Mouse (Mus musculus) cerebellum, postnatal 4 days (tissue): ENCODE results near the gene Mapk3.
"Not testable (repeated sequence)": the region's sequence is repeated elsewhere in the genome, so short reads cannot be mapped to it uniquely, and the experiment has no call there.

Experiments
- DNase-seq, 2 experiments: peaks; one replicate each; pipeline ENCODE4 v3.0.0; 2022; ENCODE audit warnings: low spot score in 2 of 2, mixed read lengths in 1 of 2

Gene Mapk3

GRCm38 (mm10) chr7:126759050-126759671 lies at the start of gene Mapk3:
Gene Mapk3 (plus strand): TSS chr7:126759601.
- DNase-seq = peak; percentile 60 to 89

GRCm38 (mm10) chr7:126710266-126710665 lies 49.1 kb upstream of the Mapk3 start:
- DNase-seq = no peak

- no peak for DNase-seq
These were observed 47.5 kb upstream of the Mapk3 start for GRCm38 (mm10) chr7:126711910-126712309.

- DNase-seq = no peak
These were observed 43.7 kb upstream of the Mapk3 start for GRCm38 (mm10) chr7:126715679-126716078.

- no peak for DNase-seq
These were observed 41.8 kb upstream of the Mapk3 start for GRCm38 (mm10) chr7:126717566-126717965.

GRCm38 (mm10) chr7:126718787-126719337 lies 40.5 kb upstream of the Mapk3 start:
- DNase-seq = no peak

DNA sequence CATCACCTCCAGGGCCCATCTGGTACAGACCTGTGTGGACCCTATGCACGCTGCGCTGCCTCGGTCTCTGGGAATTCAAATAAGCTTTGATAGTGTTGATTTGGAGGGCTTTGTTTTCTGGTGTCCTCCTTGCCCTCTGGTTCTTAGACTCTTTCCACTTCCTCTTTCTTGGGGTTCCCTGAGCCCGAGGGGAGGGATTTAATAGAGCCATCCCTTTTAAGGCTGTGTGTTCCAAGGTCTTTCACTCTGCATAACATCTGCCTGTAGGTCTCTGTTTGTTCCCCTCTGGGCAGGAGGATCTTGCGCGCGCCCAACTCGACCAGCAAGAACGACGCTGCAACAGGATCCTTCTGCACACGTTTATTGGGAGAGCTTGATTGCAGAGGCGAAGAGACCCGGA lies 37.8 kb upstream of the Mapk3 start:
- no peak for DNase-seq

DNA sequence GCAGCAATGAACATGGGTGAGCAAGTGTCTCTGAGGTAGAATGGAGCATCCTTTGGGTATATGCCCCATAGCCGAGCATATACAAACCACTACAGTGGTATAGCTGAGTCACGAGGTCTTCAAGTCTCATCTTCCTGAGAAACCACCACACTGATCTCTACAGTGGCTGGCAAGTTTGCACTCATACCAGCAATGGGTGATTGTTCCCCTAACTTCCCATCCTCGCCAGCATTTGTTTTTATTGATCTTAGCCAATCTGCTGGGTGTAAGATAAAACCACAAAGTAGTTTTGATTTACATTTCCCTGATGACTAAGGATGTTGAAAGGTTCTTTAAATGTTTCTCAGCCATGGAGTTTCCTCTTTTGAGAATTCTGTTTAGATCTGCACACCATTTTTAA lies 34.3 kb upstream of the Mapk3 start:
- DNase-seq = no peak

GRCm38 (mm10) chr7:126725667-126726066 lies 33.7 kb upstream of the Mapk3 start:
- no peak for DNase-seq

GRCm38 (mm10) chr7:126730256-126730789 lies 29.1 kb upstream of the Mapk3 start:
- not testable (repeated sequence) for DNase-seq

DNA sequence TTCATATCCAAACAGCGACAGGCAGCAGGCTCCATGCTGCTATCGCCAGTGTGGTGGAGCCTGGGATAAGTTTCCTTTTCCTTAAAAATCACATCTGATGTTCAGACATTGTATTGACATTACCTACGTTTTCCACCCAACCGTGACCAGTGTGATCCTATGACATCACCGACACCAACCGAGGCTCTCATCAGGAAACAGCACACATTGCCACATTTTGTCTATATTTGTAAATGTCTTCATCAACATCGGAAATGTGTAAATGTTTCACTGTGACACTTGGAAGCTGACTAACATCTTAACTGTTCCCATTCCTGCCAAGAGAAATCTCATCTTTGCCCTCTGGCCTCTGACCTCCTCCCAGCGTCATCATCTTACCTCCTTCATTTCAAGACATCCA lies 23.3 kb upstream of the Mapk3 start:
- no peak for DNase-seq

DNA sequence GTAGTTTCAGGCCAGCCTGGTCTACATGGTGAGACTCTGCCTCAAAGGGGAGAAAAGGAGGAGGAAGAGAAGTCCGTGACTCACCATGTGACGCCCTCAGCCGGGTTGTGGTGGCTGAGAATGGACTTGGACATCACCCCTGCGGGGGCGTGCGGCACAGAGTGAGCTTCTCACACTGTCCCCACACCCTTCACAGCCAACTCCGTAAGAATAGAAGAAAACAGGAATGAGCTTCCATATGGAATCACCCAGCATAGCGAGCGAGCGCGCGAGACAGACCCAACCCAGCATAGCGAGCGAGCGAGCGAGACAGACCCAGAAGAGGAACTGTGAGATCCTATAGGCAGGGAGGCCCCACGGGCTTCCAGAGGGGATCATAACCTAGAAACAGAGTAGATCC lies 19.9 kb upstream of the Mapk3 start:
- DNase-seq = no peak

GRCm38 (mm10) chr7:126740132-126740735 lies 19.2 kb upstream of the Mapk3 start:
- no peak for DNase-seq

DNA sequence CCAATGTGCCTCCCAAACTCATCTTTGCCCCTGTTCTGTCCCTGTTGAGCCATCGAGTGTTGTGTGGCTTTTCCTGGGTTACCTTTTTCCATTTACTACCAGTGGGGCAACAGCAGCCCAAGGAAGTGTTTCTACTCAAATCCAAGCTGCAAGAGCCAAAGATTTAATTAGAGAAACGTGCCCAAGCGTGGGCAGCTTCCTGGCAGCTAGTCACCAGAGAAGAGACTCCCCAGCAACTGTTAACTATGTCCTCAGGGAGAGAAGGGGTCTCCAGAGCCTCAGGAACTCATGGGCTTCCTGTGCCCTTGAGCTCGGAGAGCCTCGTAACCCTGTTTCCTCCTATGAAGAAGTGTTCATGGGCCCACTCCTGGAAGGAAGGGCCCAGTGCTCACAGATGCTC lies 18.4 kb upstream of the Mapk3 start:
- DNase-seq = no peak

GRCm38 (mm10) chr7:126741452-126741851 lies 17.9 kb upstream of the Mapk3 start:
- no peak for DNase-seq

DNA sequence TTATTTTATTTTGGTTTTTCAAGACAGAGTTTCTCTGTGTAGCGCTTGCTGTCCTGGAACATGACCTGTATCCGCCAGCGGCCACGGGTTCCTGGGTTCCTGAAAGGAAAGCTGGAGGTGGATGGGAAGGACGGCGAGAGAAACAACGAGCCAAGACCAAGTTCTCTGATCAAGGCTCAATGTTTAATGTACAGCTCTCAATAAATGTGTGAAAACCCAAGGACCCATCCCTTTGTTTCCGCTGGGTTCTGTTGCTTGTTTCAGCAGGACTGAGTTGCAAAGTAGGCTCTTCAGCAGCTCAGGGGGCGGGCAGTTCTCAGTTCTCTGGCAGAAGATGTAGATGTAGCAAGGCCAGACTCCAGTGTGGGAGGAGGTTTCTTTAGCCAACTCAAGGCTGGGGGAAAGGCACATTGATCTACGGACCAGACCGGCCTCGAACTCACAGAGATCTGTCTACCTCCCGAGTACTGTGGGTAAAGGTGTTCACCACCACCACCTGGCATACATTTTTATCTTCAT lies 17.4 kb upstream of the Mapk3 start:
- no peak for DNase-seq

GRCm38 (mm10) chr7:126746066-126746465 lies 13.3 kb upstream of the Mapk3 start:
- no peak for DNase-seq

GRCm38 (mm10) chr7:126746798-126747197 lies 12.6 kb upstream of the Mapk3 start:
- no peak for DNase-seq

- DNase-seq = no peak
These were observed 10.6 kb upstream of the Mapk3 start for GRCm38 (mm10) chr7:126748824-126749223.

GRCm38 (mm10) chr7:126749582-126750343 lies 9.6 kb upstream of the Mapk3 start:
- DNase-seq = no peak

- DNase-seq = peak; percentile 44 to 78
These were observed 4.5 kb upstream of the Mapk3 start for GRCm38 (mm10) chr7:126754866-126755265.

DNA sequence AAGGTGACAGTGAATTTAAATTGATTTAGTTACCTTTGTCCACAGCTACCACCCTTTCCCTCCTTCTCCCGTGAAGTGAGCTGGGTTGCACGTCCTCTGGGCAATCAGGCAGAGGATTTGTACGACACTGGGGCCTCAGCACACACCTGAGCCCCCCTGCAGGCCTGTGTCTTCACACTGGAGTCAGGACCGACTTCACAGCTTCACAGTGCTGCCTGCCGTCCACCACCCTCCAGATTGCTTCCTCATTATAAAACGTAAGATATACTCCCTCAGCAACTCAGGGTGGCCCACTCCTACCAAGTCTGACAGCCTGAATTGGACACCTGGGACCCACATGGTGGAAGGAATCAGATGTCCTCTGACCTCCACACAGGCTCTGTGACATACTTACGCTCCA lies 862 bp upstream of the Mapk3 start:
- no peak for DNase-seq
